Mouse (Mus musculus) bone marrow, adult 2 months (tissue): Measurements from ENCODE around the gene Lias.

Source experiments
- CTCF ChIP-seq: fragments of 200-500 bp; IDR thresholded peaks from 2 replicates; pipeline ENCODE4 v1.5.1; 2011; ENCODE audit warnings: low read length, control low read depth; ENCODE audit not compliant: control insufficient read depth, insufficient read depth
- POLR2A ChIP-seq: fragments of 200-500 bp; IDR thresholded peaks from 2 replicates; pipeline ENCODE4 v1.6.1; 2011; ENCODE audit warnings: low read depth, mild to moderate bottlenecking, control low read depth, low read length, borderline replicate concordance; ENCODE audit not compliant: control insufficient read depth

DNA sequence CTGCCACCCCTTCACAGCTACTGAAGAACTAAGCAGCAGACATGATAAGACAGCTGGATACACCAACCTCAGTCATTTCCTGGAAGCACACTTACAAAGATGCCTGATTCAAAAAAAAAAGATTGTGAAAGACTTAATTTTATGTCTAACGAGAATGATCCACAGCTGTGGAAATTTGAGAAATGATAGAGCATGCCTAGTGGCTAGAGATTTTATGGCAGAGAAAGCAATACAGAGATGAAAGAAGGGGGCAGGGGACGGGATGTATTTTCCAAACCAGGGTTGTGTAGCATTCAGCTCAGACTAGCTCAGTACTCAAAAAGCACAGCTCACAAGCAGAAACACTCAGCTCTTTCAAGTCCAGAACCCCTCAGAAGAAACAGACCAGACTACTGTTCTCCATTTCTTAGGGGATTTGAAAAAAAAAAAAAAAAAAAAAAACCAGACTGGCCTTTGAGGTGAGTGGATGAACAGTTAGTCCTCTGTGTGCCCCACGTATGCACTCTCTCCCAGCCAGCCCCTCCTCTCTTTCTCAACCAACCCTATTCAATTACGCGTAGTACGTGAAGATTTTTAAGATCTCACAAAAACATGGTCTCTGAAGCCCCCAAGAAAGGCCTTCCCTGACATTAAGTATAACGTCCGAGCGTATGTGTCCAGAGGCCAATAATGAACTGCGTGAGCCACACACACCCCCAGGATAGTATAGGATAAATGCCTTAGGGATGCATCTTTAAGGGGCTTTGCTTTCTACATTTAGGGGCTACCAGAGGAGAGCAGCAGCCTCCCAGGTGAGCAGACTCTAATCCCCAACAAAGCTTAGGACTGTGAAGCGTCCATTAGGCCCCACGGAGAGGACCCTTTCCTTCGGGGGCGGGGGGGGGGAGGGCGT lies 43.4 kb downstream of the Lias start:
- no peak for TF ChIP-seq CTCF
- TF ChIP-seq POLR2A, result no peak
